Mouse (Mus musculus): ENCODE measurements around the gene Ube2l6.

- TF ChIP-seq POLR2A (IDR thresholded peaks at IDR 0.05; ENCODE audit: borderline replicate concordance, low read depth, low read length) (no peak), CTCF (IDR thresholded peaks at IDR 0.05; ENCODE audit: low read depth, low read length) (no peak)
Measured at GRCm38 (mm10) chr2:84756245-84756644, 42.4 kb upstream of the Ube2l6 start.

Data from bone marrow macrophage, adult 2 months (primary cell).